Mouse (Mus musculus): ENCODE measurements around the gene Gcc1. TPM values are rescaled to one million over a fixed set of nuclear protein-coding genes. Genes with fewer than 3 reads are reported as not detected.

The Gcc1 gene
- total RNA-seq, 2 experiments from 2014 or later: 5.8 to 6.6 TPM

DNA sequence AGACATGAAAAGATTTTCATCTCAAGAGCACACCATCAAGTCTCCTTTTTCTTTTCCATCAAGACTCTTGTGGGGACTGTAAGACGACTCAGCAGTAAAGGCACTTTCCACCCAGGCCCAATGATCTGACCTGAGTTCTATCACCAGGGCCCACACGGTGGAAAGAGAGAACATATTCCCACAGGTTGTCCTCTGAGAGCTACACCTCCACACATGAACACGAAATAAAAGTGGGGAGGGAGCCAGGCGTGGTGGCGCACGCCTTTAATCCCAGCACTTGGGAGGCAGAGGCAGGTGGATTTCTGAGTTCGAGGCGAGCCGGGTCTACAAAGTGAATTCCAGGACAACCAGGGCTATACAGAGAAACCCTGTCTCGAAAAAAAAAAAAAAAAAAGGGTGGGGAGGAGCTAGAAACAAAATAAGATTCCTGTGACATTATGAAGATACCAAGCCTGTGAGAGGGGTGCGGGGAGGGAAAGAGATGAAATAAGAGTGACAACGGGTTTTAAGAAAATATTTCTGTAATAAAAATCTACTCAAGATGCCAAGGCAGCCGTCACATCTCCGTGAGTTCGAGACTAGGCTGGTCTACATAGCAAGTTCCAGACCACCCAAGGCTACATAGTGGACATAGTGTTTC lies 5.4 kb downstream of the Gcc1 start:
- DNase-seq: no peak

- peak; percentile 95 for DNase-seq
These were observed 6.7 kb downstream of the Gcc1 start for GRCm38 (mm10) chr6:28421469-28422000.

DNA sequence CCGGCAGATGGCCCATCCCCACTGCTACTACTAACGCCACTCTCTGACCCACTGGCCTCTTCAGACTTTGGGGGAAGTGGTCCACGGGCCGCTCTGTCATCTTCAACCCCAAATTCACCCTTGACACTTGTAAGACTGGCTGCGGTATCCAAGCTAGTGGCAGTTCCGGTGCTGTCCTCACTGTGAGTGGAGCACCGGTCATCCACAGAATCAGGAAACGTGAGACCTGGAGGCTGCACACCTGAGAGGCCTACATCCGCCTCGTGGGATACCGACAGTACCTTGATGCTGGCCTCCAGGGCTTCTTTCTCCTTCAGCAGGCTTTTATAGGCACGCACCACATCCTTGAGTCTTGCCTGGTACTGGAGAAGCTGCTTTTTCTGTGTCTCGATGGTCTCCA lies 7.3 kb downstream of the Gcc1 start:
- DNase-seq: no peak

GRCm38 (mm10) chr6:28420361-28420760 lies 7.8 kb downstream of the Gcc1 start:
- no peak for DNase-seq

GRCm38 (mm10) chr6:28419673-28420072 lies 8.5 kb downstream of the Gcc1 start:
- no peak for DNase-seq

DNA sequence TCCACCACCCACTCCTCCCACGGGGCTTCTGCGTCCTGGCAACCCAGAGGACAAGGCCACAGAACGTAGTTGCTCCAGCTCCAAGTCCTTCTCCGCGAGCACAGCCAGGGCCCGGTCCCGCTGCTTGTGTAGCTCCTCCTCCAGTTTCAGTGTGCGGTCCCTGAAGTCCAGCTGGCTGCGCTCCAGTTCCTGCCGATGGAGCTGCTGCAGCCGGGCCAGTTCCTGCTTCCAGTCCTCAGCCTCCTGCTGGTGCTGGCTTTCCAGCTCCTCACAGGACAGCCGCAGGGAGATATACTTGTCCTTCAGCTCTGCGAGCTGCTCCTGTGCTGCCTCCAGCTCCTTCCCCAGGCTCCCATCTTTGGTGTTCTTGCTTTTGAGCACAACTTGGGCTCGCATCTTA lies 9.7 kb downstream of the Gcc1 start:
- DNase-seq: peak; percentile 86

GRCm38 (mm10) chr6:28416981-28417380 lies 11.2 kb downstream of the Gcc1 start:
- no peak for DNase-seq

- no peak for DNase-seq
These were observed 17.0 kb downstream of the Gcc1 start for GRCm38 (mm10) chr6:28411236-28411635.

DNA sequence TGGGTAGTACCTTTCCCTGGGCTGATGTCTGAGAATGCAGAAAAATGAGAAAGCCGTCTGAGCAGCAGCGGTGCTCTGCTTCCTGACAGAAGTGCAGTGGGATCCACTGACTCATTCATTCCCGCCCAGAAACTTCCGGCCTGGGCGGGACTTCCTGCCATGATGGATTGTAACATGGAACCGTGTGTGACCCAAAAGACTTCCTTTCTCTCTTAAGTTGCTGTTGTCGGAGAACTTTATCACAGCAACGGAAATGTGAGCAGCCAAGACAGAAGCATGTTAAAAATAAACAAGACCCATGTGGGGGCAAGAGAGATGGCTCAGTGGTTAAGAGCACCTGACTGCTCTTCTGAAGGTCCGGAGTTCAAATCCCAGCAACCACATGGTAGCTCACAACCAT lies 18.1 kb downstream of the Gcc1 start:
- no peak for DNase-seq

- DNase-seq: no peak
These were observed 28.4 kb downstream of the Gcc1 start for GRCm38 (mm10) chr6:28399791-28400190.

DNA sequence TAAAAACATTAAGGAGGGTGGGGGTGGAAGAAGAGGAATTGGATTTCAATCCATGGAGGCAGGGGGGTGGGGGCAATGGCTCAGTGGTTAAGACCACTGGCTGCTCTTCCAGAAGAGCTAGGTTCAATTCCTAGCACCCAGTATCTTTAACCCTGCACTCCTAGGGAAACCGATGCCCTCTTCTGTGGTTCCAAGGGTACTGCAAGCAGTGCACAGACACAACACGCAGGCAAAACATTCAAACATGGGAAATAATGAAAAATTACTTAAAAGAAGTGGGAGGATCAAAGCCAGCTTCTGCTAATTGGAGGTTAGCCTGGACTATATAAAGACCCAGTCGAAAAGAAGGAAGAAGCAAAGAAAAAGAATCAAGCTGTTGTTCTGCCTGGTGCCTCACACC lies 29.5 kb downstream of the Gcc1 start:
- no peak for DNase-seq

- no peak for DNase-seq
These were observed 30.4 kb downstream of the Gcc1 start, which contains the start of gene Zfp800 for GRCm38 (mm10) chr6:28397681-28398203. TSS of gene Zfp800 (minus strand) at chr6:28398005.

DNA sequence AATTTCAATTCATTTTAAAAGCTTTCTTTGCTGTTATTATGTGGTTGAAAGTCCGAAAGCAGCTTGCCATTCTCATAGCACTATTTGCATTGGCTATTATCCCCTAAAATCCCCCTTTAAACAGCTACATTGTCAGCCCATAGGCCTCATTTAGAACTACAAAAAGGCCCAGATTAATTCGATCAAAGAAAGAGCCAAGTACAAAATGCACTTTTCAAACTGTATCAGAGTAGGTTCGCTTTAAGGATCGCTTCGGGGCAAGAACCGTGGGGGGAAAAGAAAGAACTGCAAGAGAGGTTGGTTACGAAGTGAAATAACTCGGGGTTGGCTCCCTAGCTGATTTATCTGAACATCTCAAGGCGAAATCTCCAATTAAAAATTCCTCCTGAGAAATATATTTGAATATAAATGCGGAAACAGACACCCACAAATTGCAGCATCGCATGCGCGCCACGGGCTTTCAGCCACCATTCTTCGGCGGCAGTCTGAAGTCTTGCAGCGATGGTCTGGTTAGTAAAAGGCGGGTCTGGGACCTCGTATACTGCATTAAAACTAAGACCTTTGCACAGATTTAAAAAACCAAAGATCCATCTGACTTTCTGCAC lies 31.2 kb downstream of the Gcc1 start:
- DNase-seq: no peak

GRCm38 (mm10) chr6:28396051-28396852 lies 31.9 kb downstream of the Gcc1 start:
- no peak for DNase-seq

DNA sequence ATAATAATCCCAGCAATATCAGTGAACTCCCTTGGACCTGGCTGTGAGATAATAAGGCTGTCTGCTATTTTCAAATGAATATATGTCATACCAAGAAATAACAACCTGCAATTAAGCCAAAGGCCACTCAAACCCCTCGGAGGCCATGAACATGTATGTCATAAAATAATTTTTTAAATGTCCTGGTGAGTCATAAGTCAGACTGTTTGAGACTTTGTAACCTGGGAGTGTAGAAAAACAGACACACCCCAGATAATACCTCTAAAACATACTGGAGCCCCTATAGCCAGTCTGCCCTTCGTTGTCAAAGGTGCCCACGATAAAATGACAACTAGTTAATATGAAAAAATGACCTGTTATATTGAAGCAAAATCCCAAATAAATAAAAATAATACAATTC lies 39.2 kb downstream of the Gcc1 start:
- DNase-seq: no peak

DNA sequence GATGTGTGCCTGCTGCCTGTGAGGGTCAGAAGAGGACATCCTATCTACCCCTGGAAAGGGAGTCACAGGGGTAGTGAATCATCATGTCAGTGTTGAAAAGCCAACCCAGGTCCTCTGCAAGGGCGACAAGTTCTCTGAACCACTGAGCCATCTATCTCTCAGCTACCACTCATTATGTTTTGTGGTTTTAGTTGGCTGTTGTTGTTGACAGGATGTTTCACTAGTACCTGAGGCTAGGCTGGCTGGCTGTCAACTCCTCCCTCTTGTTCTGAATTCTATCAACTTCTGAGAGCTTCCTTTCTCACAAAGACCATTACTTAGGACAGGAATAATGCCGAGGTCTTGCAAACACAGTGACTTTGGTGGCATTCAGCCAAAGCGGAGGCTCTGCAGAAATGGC lies 43.0 kb downstream of the Gcc1 start:
- DNase-seq: no peak

- no peak for DNase-seq
These were observed 46.2 kb downstream of the Gcc1 start for GRCm38 (mm10) chr6:28381983-28382382.

DNA sequence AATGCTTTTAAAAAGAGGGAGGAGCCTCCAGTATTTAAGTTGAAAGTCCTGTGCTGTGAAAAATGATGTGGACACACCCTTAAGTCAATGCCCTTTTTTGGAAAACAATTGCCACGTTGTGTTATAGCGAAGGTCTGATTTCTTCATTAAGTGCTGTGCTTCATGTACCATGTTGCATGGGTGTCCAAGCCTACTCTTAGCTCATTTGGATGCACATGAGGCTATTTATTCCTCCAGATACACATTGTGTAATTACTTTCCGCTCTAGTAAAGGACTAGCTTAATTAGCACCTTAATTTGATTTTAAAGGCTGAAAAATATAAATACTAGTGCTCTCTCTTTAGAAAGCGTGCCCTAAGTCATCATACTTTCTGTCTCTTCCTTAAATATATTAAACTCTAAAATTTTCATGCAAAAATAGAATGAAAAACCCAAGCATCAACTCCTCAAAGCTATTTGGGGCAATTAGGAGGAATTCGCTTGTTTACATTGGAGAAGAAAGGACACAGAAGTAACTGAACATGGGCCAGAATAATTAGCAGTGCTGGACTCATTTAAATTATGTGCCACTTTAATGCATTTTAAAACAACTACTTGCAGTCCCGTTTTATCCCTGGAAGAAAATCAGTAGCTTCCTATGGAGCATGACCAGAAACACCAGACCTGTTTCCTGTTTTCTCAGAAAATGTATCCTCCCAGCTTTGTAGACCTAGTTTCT lies 58.1 kb downstream of the Gcc1 start:
- DNase-seq: no peak

- no peak for DNase-seq
These were observed 60.6 kb downstream of the Gcc1 start for GRCm38 (mm10) chr6:28367575-28367974.
